ENCODE assay signal across 21 mouse cellular contexts in the genomic region with DNA sequence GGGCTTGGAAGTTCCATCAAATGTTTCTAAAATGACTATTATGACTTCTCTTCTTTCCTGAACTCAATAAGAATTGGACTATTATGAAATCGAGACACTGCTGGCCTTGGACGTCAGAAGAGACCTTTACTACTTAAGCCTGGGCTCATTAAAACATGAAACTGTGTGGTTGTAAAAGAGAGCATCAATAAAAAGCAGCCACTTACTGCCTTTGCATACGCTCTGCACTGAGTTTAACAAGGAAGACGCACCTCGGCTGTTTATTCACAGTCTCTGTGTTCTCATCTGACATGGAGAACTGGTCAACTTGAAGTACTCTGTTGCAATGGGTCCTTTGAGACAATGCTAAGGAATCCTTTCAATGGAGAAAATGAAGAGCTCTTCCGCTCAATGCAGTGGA.
"Had no signal": no experiment of that assay in that cellular context is flagged by ENCODE, and none has a peak within 500 bp of the region (broad histone marks: within the 10 kb centered on the region; RNA-seq: fewer than 3 reads in every experiment).

No protein-coding gene starts in this region.

- H3K27me3 ChIP-seq: lung, embryonic 15.5 days; midbrain, embryonic 12.5 days; neural tube, embryonic 13.5 days; neural tube, embryonic 15.5 days had no signal

- H3K4me1 ChIP-seq: midbrain, embryonic 10.5 days; midbrain, embryonic 12.5 days; neural tube, embryonic 13.5 days; neural tube, embryonic 15.5 days had no signal

- DNase-seq: lung, adult 2 months; lung, postnatal 14 days; lung, postnatal 36 days; midbrain, embryonic 14.5 days; retina, postnatal 1 day; right cerebral cortex, adult 18-20 months; right cerebral cortex, postnatal 25 days; right cerebral cortex, postnatal 4 days; spleen, adult 18-20 months; thymus, adult 18-20 months; thymus, postnatal 14 days; thymus, postnatal 36 days had no signal

- ATAC-seq: lung, postnatal 0 days; midbrain, embryonic 16.5 days had no signal

- H3K36me3 ChIP-seq: lung, embryonic 15.5 days; midbrain, embryonic 10.5 days; midbrain, embryonic 12.5 days; neural tube, embryonic 13.5 days; neural tube, embryonic 15.5 days had no signal

- H3K27ac ChIP-seq: lung, embryonic 15.5 days; macrophage; midbrain, embryonic 10.5 days; midbrain, embryonic 12.5 days; neural tube, embryonic 13.5 days; neural tube, embryonic 15.5 days had no signal

- H3K4me2 ChIP-seq: lung, embryonic 15.5 days; midbrain, embryonic 12.5 days; neural tube, embryonic 13.5 days; neural tube, embryonic 15.5 days had no signal

- H3K4me3 ChIP-seq: lung, embryonic 15.5 days; midbrain, embryonic 10.5 days; midbrain, embryonic 12.5 days; myocyte; neural tube, embryonic 13.5 days; neural tube, embryonic 15.5 days had no signal

- H3K9me3 ChIP-seq: lung, embryonic 15.5 days; midbrain, embryonic 10.5 days; midbrain, embryonic 12.5 days; neural tube, embryonic 13.5 days; neural tube, embryonic 15.5 days had no signal

- H3K9ac ChIP-seq: lung, embryonic 15.5 days; midbrain, embryonic 12.5 days; neural tube, embryonic 13.5 days; neural tube, embryonic 15.5 days had no signal
